Mouse (Mus musculus) liver, postnatal 0 days (tissue): ENCODE results near the gene Fam81a.

Experiments used
- CTCF ChIP-seq: sonication (generic); IDR thresholded peaks from 2 replicates; pipeline ENCODE4 v1.5.1; 2016; ENCODE audit warnings: antibody characterized with exemption, low read depth
- EP300 ChIP-seq: IDR thresholded peaks from 2 replicates; pipeline ENCODE4 v1.6.1; 2016; ENCODE audit warnings: antibody characterized with exemption, low read depth, mild to moderate bottlenecking

- TF ChIP-seq CTCF = no peak
- TF ChIP-seq EP300 = no peak
Measured at GRCm38 (mm10) chr9:70174896-70175295, 32.5 kb upstream of the Fam81a start.
